Mouse (Mus musculus) neural tube, embryonic 15.5 days (tissue): Measurements from ENCODE around the gene Hif3a. TPM values are rescaled to one million over a fixed set of nuclear protein-coding genes. Genes with fewer than 3 reads are reported as not detected.

ENCODE experiments used
- ATAC-seq: fragments of 200-750 bp; cut with Nextera tagmentation; 2 replicates; pipeline ENCODE4 v1.8.0; 2017; ENCODE audit warnings: mild to moderate bottlenecking, moderate TSS enrichment, moderate library complexity; ENCODE audit not compliant: low FRiP score
- H3K27ac ChIP-seq: fragments of 300-500 bp; sonication (generic); replicated peaks from 2 replicates; pipeline ENCODE4 v1.5.1; 2015; ENCODE audit warnings: mild to moderate bottlenecking, inconsistent platforms
- H3K27me3 ChIP-seq: fragments of 300-500 bp; sonication (generic); replicated peaks from 2 replicates; pipeline ENCODE4 v1.6.1; 2015; ENCODE audit warnings: inconsistent platforms
- H3K36me3 ChIP-seq: fragments of 300-500 bp; sonication (generic); 2 replicates; pipeline ENCODE4 v1.6.1; 2015; ENCODE audit warnings: inconsistent platforms
- H3K4me1 ChIP-seq: fragments of 300-500 bp; sonication (generic); 2 replicates; pipeline ENCODE4 v1.6.1; 2015; ENCODE audit warnings: inconsistent platforms
- H3K4me2 ChIP-seq: fragments of 300-500 bp; sonication (generic); 2 replicates; pipeline ENCODE4 v1.6.1; 2015; ENCODE audit warnings: inconsistent platforms, mild to moderate bottlenecking, moderate library complexity
- H3K4me3 ChIP-seq: fragments of 300-500 bp; sonication (generic); replicated peaks from 2 replicates; pipeline ENCODE4 v1.5.1; 2015; ENCODE audit warnings: mild to moderate bottlenecking, inconsistent platforms
- H3K9ac ChIP-seq: fragments of 300-500 bp; sonication (generic); replicated peaks from 2 replicates; pipeline ENCODE4 v1.6.1; 2015; ENCODE audit warnings: mild to moderate bottlenecking, inconsistent platforms
- H3K9me3 ChIP-seq: fragments of 300-500 bp; sonication (generic); replicated peaks from 2 replicates; pipeline ENCODE4 v1.6.1; 2016; ENCODE audit warnings: inconsistent platforms
- WGBS: fragments of 180-500 bp; shearing (Covaris S2); methylation state at CpG from one replicate; pipeline ENCODE4 v1.1.7; 2015; ENCODE audit warnings: mixed read lengths; 5-methylcytosine and 5-hydroxymethylcytosine counted together
- polyA plus RNA-seq: library from polyadenylated mRNA; unstranded; fragments of >200 nt; fragmentation: Nextera tagmentation; extraction: Ambion mirVana; gene quantifications from 2 replicates; pipeline ENCODE4 v1.2.1, GENCODE M21; 2015

The Hif3a gene
- polyA plus RNA-seq, 1 experiment from 2014 or later = 5.3 TPM

GRCm38 (mm10) chr7:17017921-17018320 lies 44.3 kb downstream of the Hif3a start:
- Histone ChIP-seq H3K36me3 (peaks cover 74% of the 10 kb centered on the region), H3K27me3 (no peaks in the 10 kb centered on the region), H3K27ac (peak overlapping the region; percentile 48; the same call in 1 of the 2 replicates), H3K4me3 (no peak overlapping the region), H3K4me2 (no peak overlapping the region), H3K9me3 (no peaks in the 10 kb centered on the region), H3K4me1 (peaks cover 16% of the 10 kb centered on the region), H3K9ac (no peak overlapping the region)
- no peak for ATAC-seq
- WGBS = 82% methylated on average over 2 of the region's 2 CpGs

GRCm38 (mm10) chr7:17017036-17017435 lies 45.2 kb downstream of the Hif3a start:
- Histone ChIP-seq H3K36me3 (peaks cover 75% of the 10 kb centered on the region), H3K27me3 (no peaks in the 10 kb centered on the region), H3K4me2 (no peak overlapping the region), H3K4me1 (peaks cover 16% of the 10 kb centered on the region), H3K9me3 (no peaks in the 10 kb centered on the region), H3K4me3 (no peak overlapping the region), H3K27ac (peak overlapping the region; percentile 48; the same call in 1 of the 2 replicates), H3K9ac (no peak overlapping the region)
- ATAC-seq = peak; percentile 78
- WGBS = 55% methylated on average over 1 of the region's 1 CpGs

DNA sequence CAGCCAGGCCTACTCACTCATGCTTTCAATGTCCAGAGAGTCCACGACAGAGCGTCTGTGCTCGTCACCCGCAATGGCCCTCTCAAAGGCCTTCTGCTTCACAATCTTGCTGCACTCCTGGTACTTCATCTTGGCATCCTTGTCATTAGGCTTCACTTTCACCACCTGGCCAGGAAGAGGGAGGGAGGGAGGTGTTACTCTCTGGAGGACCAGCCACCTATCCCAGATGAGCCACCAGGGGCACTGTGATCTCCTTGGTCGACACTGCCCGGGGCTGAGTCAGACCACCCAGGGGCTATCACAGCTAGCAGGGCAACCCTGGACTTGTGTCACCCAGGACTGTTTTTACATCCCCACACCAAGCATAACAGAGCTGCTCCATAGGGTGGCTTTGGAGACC lies 46.8 kb downstream of the Hif3a start:
- Histone ChIP-seq H3K36me3 (peaks cover 75% of the 10 kb centered on the region), H3K4me3 (no peak overlapping the region), H3K4me2 (no peak overlapping the region), H3K9ac (no peak overlapping the region), H3K27ac (no peak overlapping the region), H3K4me1 (peaks cover 16% of the 10 kb centered on the region), H3K9me3 (no peaks in the 10 kb centered on the region), H3K27me3 (no peaks in the 10 kb centered on the region)
- ATAC-seq = no peak
- WGBS = 83% methylated on average over 6 of the region's 6 CpGs

DNA sequence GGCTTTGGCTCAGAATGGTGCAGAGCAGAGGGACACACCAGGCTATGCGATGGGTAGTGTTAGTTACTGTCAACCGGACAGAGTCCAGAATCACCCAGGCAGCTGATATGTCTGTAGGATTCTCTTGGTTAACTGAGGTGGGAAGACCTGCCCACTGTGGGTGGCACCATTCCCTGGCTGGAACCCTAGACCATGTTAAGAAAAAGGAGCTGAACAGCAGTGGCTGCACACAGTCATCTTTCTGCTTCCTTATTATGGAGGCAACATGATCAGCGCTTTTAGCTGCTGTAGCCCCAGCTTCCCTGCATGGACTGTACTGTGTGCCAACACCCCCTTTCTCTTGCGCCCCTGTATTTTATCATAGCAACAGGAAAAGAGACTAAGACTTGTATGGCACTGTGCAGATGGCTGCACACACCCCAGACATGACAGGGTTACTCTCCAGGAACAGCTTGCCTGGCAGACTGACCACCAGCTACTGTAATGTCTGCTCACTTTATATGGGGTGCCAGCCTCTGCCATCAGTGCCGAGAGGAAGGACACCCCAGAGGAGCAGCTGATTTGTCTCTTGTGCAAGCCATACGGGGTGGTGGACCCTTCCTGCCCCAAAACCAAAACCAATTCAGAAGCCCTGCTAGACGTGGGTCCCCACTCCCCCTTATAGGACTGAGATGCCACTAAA lies 50.2 kb downstream of the Hif3a start:
- ATAC-seq = no peak
- Histone ChIP-seq H3K9ac (no peak overlapping the region), H3K4me1 (peaks cover 4% of the 10 kb centered on the region; the same call in 1 of the 2 replicates), H3K27me3 (no peaks in the 10 kb centered on the region), H3K4me3 (no peak overlapping the region), H3K36me3 (peaks cover 94% of the 10 kb centered on the region), H3K4me2 (no peak overlapping the region), H3K27ac (no peak overlapping the region), H3K9me3 (no peaks in the 10 kb centered on the region)
- WGBS = 96% methylated on average over 7 of the region's 7 CpGs

DNA sequence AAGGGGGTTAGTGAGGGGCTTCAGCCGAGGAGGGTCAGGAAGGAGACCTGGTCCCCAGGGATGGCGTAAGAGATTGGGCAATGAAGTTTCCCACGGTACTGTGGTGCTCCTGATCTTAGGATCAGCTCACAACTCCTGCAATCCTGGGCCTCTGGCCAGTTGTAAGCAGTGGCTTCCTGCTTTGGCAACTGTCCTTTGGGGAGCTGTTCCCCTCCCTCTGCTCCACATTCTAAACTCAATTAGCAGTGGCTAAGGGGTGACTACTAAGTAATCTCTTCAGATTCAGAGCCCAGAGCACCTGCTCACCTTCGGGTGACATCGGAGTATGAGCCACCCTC lies 52.2 kb downstream of the Hif3a start:
- H3K4me1 ChIP-seq = no peaks in the 10 kb centered on the region
- no peaks in the 10 kb centered on the region for H3K27me3 ChIP-seq
- H3K27ac ChIP-seq = no peak overlapping the region
- H3K9ac ChIP-seq = no peak overlapping the region
- H3K4me3 ChIP-seq = no peak overlapping the region
- peaks cover 99% of the 10 kb centered on the region for H3K36me3 ChIP-seq
- WGBS = 95% methylated on average over 5 of the region's 5 CpGs
- no peak overlapping the region for H3K4me2 ChIP-seq
- no peak for ATAC-seq
- no peaks in the 10 kb centered on the region for H3K9me3 ChIP-seq

GRCm38 (mm10) chr7:17009326-17010009 lies 52.8 kb downstream of the Hif3a start:
- H3K9me3 ChIP-seq = no peaks in the 10 kb centered on the region
- H3K27ac ChIP-seq = no peak overlapping the region
- no peaks in the 10 kb centered on the region for H3K4me1 ChIP-seq
- no peak overlapping the region for H3K4me2 ChIP-seq
- 92% methylated on average over 16 of the region's 16 CpGs for WGBS
- H3K27me3 ChIP-seq = no peaks in the 10 kb centered on the region
- H3K36me3 ChIP-seq = peaks cover 99% of the 10 kb centered on the region
- no peak for ATAC-seq
- no peak overlapping the region for H3K4me3 ChIP-seq
- no peak overlapping the region for H3K9ac ChIP-seq

DNA sequence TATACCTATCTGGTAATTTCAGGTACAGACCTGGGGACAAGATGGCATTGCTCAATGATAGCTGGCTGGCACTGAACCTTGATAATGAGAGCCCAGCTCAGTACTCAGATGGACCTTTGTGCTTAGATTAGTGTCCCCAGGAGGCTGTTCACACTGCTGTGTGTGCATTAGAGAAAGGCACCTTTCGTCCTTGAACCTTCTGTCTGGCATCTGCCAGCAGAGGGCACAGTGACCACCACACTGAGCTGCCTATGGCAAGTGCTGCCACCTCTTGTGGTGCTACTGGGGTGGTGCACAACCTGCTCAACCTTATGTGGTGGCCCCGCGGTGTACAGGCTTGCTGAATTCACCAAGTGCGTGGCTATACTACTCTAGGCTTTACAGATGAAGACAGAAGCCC lies 54.9 kb downstream of the Hif3a start:
- no peak for ATAC-seq
- no peak overlapping the region for H3K9ac ChIP-seq

GRCm38 (mm10) chr7:17004716-17005115 lies 57.5 kb downstream of the Hif3a start:
- no peak overlapping the region for H3K4me2 ChIP-seq
- ATAC-seq = no peak
- no peaks in the 10 kb centered on the region for H3K9me3 ChIP-seq
- 93% methylated on average over 7 of the region's 7 CpGs for WGBS
- H3K9ac ChIP-seq = no peak overlapping the region
- H3K27me3 ChIP-seq = no peaks in the 10 kb centered on the region
- H3K27ac ChIP-seq = 0 out of 2 replicates have a peak overlapping the region, but pooled peaks have one; percentile 13
- no peak overlapping the region for H3K4me3 ChIP-seq
- H3K4me1 ChIP-seq = 0 out of 2 replicates have a peak, but pooled peaks cover 4% of the 10 kb centered on the region
- H3K36me3 ChIP-seq = peaks cover 59% of the 10 kb centered on the region

More for the DNA sequence above, 54.9 kb downstream of the Hif3a start:
- peaks cover 84% of the 10 kb centered on the region for H3K36me3 ChIP-seq
- H3K4me3 ChIP-seq = no peak overlapping the region
- H3K4me2 ChIP-seq = no peak overlapping the region
- no peaks in the 10 kb centered on the region for H3K27me3 ChIP-seq
- H3K27ac ChIP-seq = no peak overlapping the region
- H3K9me3 ChIP-seq = no peaks in the 10 kb centered on the region
- WGBS = 92% methylated on average over 4 of the region's 4 CpGs
- H3K4me1 ChIP-seq = 0 out of 2 replicates have a peak, but pooled peaks cover under 1% of the 10 kb centered on the region

DNA sequence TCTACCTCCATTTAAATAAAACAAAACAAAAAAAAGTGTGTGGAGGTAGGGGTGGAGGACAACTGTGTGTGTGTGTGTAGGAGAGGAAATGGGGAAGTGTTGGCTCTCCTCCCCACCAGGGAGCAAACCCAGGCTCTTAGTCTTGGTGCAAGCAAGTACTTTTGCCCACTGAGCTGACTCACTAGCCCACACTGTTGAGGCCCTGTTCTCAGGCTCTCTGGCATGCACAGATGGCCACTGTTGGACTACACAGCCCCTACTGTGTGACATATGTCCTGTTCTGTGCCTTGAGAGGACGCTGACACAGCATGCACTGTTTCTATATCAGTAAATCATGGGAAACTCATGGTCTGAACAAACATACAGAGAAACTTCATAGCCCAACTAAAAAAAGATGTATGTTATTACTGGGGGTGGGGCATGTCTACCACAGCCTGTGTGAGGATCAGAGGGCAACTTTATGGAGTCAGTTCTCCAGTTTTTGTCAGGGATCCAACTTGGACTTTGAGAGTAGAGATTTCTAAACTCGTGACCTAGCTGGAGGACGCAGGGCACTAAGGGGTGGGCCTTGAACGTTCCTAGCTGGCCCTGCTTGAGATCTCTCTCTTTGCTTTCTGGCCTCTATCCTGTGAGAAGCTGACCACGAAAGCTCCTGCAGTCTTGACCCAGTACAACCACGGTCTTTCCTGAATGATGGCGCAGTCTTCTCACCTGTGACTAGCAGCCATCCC lies 58.8 kb downstream of the Hif3a start:
- Histone ChIP-seq H3K36me3 (peaks cover 46% of the 10 kb centered on the region), H3K27ac (0 out of 2 replicates have a peak overlapping the region, but pooled peaks have one; percentile 2), H3K4me2 (no peak overlapping the region), H3K9ac (no peak overlapping the region), H3K4me3 (no peak overlapping the region), H3K4me1 (peaks cover 8% of the 10 kb centered on the region; the same call in 1 of the 2 replicates), H3K27me3 (no peaks in the 10 kb centered on the region), H3K9me3 (no peaks in the 10 kb centered on the region)
- 87% methylated on average over 7 of the region's 7 CpGs for WGBS
- ATAC-seq = no peak

DNA sequence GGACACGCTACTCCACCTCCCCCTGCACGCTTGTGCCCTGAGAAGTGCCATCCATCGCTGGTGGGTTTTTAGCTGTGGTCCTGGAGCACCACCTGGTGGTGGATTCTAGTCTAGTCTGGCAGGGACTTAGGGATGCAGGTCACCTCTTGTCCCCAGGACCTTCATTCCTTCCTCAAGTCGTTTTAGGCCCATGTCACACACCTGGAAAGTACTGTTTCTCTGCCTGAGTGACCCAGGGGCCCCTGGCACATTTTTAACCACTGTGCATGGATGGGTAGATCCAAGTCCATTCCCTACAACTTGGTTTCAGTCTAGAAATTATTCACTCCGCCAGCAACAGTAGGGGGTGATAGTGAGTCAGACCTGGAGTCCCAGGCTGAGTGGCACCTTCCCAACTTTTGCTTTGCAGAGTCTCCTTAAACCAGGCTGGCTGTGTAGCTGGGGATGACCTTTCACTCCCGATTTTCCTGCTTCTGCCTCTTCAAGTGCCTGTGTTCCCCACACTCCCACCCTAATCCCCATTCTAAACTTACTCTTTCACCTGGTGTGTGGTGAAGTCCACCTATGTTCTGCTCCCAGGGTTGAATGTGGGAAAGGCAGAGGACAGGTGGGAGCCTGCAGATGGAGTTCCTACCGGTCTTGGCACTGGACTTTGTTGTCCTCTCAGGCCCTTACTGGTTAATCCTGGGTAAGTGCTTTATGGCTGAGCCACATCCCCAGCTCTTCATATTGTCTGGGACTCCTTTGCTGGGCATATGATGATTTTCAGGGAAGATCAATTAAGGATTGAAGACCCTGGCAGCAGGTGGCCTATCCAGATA lies 59.6 kb downstream of the Hif3a start:
- H3K9ac ChIP-seq = no peak overlapping the region
- 0 out of 2 replicates have a peak overlapping the region, but pooled peaks have one; percentile 33 for H3K27ac ChIP-seq
- no peak overlapping the region for H3K4me2 ChIP-seq
- WGBS = 18% methylated on average over 7 of the region's 7 CpGs
- H3K9me3 ChIP-seq = no peaks in the 10 kb centered on the region
- ATAC-seq = peak; percentile 74
- H3K27me3 ChIP-seq = no peaks in the 10 kb centered on the region
- H3K4me1 ChIP-seq = peaks cover 12% of the 10 kb centered on the region; the same call in 1 of the 2 replicates
- peaks cover 38% of the 10 kb centered on the region for H3K36me3 ChIP-seq
- no peak overlapping the region for H3K4me3 ChIP-seq

- Histone ChIP-seq H3K27ac (no peak overlapping the region), H3K36me3 (peaks cover 9% of the 10 kb centered on the region), H3K4me2 (no peak overlapping the region), H3K27me3 (0 out of 2 replicates have a peak, but pooled peaks cover 3% of the 10 kb centered on the region), H3K4me1 (peaks cover 33% of the 10 kb centered on the region), H3K9ac (no peak overlapping the region), H3K9me3 (no peaks in the 10 kb centered on the region), H3K4me3 (no peak overlapping the region)
- peak; percentile 4; the same call in 1 of the 2 replicates for ATAC-seq
- WGBS = 31% methylated on average over 4 of the region's 4 CpGs
Measured at GRCm38 (mm10) chr7:16999650-17000049, 62.6 kb downstream of the Hif3a start.
